Mouse (Mus musculus) urinary bladder, postnatal 25 days (tissue): ENCODE data around the gene 4930539E08Rik.
A peak's percentile ranks its signal among the peaks of the same experiment; 100 is the strongest.

Experiments
- DNase-seq: peaks from one replicate; pipeline ENCODE4 v3.0.0; 2022; ENCODE audit warnings: low spot score

Gene 4930539E08Rik

GRCm38 (mm10) chr17:28896095-28896780 is 18.9 kb downstream of the 4930539E08Rik start:
- DNase-seq = no peak

DNA sequence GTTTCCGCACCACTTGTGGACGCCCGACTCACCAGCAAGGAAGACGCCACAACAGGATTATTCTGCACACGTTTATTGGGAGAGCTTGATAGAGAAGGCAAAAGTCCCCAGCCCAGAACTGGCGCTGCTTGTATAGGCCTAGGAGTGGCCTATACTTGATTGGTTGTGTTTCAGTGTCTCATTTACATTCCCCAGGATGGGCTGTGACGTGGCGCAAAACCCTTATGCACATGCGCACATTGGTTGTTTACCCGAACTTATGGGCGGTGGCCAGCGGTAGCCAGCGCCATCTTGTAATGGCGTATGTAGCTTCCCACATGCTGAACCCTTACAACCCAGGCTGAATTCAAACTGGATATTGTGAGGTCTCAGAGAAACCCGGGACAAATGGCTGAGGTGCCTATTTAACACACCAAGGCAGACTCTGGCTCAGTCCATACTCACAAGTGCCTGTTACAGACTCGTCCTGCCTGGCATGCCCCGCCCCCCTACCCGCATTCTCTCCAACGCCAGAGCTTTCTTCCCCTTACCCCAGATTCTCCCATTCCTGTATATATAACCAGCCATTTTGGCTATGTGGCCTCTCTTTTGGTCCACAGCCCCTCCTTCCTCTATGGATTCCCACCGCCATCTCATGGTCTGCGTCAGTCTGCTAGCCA is 19.8 kb downstream of the 4930539E08Rik start:
- DNase-seq = no peak

DNA sequence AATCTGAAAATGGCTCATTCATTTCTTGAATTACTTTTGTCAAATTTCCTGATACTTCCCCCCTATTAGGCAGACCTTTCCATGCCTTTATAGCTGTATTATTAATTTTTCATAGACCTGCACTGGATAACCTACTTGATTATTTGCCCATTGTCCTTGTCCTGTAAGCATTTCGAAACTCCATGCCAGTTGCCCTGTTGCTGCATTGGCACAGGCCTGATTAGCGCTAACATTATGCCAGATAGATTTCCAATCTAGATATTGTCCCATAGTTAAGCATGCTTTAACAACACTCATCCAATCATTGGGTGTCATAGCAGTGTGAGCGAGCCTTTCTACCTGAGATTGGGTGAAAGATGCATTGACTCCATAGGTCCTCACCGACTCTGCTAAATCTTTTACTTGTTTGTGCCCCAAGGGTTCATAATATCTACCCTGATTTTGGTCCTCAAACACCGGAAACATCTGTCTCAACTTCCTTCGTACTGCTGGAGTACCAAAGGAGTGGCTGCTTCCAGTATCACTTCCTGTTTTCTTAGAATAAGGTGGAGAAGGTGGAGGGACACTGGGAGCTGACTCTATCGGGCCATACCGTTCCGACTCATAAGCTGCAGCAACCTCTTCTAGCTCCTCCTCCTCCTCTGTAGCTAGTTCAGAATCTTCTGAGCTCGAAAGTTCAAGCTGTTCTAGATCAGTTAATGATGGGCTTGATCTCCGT is 20.9 kb downstream of the 4930539E08Rik start:
- DNase-seq = no peak

- DNase-seq = no peak
These were observed 28.9 kb downstream of the 4930539E08Rik start for GRCm38 (mm10) chr17:28886266-28886665.

DNA sequence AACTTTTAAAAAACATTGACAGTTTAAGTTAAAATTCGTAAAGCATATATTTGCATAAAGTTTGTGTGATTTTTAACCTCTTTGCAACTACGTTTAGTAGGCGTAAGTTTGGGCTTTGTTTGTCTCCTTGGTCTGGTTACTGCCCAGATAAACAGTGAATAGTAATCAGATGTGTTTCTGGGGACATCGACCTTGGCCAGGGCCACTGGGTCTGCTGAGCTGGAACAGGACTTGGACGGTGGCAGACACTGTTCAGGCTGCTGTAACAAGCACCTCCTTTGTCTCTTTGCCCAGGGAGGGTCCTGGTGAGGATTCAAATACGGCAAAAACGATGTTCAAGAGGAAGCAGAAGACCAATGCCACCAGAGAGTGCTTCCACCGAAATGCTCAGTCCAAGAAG is 29.9 kb downstream of the 4930539E08Rik start:
- DNase-seq = no peak

DNA sequence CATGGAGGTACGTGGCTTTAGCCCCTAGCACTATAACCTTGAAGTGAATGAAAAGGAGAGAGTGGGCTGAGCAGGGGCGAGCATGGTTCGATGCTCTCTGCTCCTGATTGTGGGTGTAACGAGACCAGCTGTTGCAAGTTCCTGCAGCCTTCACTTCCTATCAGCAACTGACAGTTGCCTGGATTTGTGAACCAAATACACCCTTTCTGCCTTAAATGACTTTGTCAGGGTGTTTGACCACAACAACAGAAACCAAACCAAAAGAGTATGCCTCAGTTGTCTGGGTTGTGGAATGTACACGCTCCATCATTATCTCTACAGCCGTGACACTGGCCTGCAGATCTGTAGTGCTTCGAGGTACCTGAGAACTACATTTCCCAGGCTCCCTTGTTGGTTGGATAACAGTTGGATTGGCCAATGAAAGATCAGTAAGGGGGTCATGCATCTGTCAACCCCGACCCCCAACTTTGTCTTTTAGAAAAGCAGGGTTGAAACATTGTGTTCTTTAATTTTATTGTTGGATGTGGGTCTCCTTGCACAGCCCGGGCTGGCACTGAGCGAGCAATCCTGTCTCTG is 31.1 kb downstream of the 4930539E08Rik start:
- no peak for DNase-seq

GRCm38 (mm10) chr17:28882810-28883209 is 32.3 kb downstream of the 4930539E08Rik start:
- no peak for DNase-seq

GRCm38 (mm10) chr17:28882316-28882715 is 32.8 kb downstream of the 4930539E08Rik start:
- peak; percentile 68 for DNase-seq

DNA sequence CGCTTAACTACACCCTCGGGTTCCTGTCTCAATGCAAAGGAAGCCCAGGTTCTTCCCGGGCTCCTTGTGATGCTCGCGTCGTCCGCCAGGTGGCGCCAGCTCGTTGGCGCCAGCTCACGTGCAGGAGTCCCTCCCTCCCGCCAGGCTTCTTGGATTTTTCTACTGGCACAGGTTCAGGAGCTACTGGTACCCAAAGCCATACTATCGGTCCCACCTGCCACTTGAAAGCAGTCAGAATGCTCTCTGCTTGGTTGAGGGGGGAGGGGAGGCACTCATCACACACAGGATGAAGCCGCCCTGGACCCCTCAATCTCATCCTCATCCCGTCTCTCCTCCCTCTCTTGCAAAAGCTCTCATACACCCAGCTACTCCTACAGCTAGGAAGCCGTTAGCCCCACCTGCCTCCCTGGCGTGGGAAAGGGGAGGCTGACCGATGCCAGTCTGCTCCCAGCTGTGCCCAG is 35.2 kb downstream of the 4930539E08Rik start:
- peak; percentile 75 for DNase-seq

DNA sequence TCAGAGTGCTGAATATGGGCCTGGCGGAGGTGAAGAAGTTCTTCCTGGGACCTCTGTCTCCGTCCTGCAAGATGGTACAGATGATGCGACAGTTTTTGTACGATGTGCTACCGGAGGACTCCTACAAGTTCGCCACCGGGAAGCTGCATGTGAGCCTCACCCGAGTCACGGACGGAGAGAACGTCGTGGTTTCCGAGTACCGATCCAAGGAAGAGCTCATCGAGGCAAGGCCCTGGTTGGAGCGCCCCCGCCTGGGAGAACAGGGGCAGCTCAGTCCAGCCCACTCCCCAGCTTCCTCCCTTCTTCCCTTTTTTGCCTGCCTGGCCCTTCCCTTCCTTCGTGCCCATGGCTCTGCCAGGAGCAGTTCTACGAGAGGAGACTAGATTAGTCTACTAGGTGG is 38.3 kb downstream of the 4930539E08Rik start:
- DNase-seq = no peak

- no peak for DNase-seq
These were observed 38.8 kb downstream of the 4930539E08Rik start for GRCm38 (mm10) chr17:28876331-28876730.

GRCm38 (mm10) chr17:28875316-28875715 is 39.8 kb downstream of the 4930539E08Rik start:
- peak; percentile 20 for DNase-seq

- DNase-seq = no peak
These were observed 40.3 kb downstream of the 4930539E08Rik start for GRCm38 (mm10) chr17:28874825-28875224.

DNA sequence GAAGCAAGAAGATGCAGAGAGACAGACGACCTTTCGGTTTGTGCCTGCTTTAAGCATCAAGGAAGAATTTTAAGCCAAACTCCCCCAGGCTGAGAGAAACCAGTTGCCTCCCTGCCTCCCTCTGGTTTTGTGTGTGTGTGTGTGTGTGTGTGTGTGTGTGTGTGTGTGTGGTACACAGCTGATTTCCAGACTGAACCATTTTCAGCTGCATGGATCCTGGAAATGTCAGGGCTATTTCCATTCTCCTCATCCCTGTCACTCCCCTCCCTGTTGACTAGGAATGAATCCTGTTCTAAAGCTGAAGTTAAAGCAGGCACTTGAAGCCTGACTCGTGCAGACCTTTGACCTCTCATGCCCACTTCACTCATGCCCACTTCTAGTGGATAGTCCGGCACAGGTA is 40.9 kb downstream of the 4930539E08Rik start:
- no peak for DNase-seq

DNA sequence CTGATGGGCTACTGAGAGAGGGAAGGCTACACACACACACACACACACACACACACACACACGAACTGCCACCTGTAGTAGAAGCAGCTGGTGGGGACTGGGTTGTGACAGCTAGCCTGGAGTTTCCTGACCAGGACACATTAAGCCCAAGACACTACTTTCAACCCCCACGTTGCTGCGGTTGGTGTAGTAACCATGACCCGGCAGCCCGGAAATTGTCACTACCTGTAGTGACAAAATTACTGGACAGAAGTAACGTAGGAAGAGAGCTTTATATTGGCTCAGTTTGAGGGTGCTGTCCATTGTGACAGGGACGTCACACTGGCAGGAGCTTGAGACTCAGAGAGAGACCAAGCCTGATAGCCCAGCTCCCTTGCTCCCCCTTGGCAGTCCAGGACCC is 42.8 kb downstream of the 4930539E08Rik start:
- DNase-seq = no peak

GRCm38 (mm10) chr17:28871831-28872230 is 43.3 kb downstream of the 4930539E08Rik start:
- no peak for DNase-seq

- no peak for DNase-seq
These were observed 44.7 kb downstream of the 4930539E08Rik start for GRCm38 (mm10) chr17:28870435-28870834.

DNA sequence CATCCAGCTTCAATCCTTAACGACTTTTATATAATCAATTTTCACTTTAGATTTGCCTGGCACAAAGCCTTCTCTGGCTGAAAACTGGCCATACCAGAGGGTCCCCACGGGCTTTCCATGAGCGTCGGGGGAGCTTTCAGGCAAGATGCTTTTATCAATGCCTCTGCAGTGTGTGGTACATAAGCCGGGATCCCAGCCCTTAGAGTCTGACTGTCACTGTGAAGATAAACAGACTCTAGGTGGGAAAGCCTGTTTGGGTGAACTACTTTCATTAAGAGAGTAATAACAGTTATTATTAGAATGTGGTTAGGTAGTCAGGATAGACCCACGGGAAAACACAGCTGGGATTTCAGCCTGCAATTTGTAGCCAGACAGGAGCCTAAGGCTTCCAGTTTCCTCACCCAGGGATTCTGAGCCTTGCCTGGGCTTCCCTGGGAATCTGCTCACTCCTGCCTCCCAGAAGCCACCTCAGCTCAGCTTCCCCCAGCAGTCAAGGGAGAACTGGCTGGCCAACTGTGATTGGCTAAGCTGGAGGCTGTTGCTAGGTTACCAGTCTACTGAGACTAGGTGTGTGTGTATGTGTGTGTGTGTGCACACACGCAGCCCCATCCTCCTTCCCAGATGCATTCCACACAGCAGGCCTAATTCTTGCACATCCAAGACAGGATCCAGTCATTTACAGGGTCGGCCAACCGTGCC is 45.6 kb downstream of the 4930539E08Rik start:
- DNase-seq = no peak

DNA sequence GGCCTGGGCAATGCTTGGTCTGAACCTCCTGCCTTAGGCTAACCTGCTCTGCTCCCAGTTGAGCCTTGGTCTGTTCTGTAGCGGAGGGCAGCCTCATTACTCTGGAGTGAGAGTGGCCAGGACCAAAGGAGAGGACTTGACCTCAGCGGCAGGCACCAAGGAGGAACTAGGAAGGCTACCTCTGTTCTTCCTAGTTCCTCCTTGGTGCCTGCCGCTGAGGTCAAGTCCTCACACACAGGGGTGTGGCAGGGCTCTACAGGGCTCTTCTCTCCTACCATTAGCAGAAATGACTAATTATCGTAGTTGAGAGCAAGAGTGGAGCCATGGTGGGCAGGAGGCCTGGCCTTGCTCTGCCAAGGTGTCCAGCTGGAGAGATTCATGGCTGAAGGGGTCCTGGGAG is 47.7 kb downstream of the 4930539E08Rik start:
- DNase-seq = no peak

GRCm38 (mm10) chr17:28866921-28867320 is 48.2 kb downstream of the 4930539E08Rik start:
- no peak for DNase-seq

- DNase-seq = no peak
These were observed 50.7 kb downstream of the 4930539E08Rik start for GRCm38 (mm10) chr17:28864464-28864863.

GRCm38 (mm10) chr17:28863926-28864325 is 51.2 kb downstream of the 4930539E08Rik start:
- no peak for DNase-seq
